Mouse (Mus musculus) ES-Bruce4 (cell line): ENCODE measurements around the gene Cfi. TPM values are rescaled to one million over a fixed set of nuclear protein-coding genes. Genes with fewer than 3 reads are reported as not detected.

ENCODE experiments used
- H3K27ac ChIP-seq: 2 replicates; pipeline ENCODE4 v1.5.1; 2012; ENCODE audit warnings: low read length, inconsistent platforms; ENCODE audit not compliant: insufficient read depth
- H3K27me3 ChIP-seq: 2 replicates; pipeline ENCODE4 v1.6.1; 2012; ENCODE audit warnings: mild to moderate bottlenecking, low read length, inconsistent platforms; ENCODE audit not compliant: control insufficient read depth, poor library complexity, insufficient read depth, severe bottlenecking
- H3K36me3 ChIP-seq: 2 replicates; pipeline ENCODE4 v1.6.1; 2012; ENCODE audit warnings: inconsistent platforms, mild to moderate bottlenecking, low read length, moderate library complexity; ENCODE audit not compliant: control insufficient read depth, poor library complexity, insufficient read depth, severe bottlenecking
- H3K4me1 ChIP-seq: one replicate; pipeline ENCODE4 v1.8.1; 2011; ENCODE audit warnings: low read length; ENCODE audit not compliant: control insufficient read depth, insufficient read depth
- H3K4me3 ChIP-seq: 2 replicates; pipeline ENCODE4 v1.5.1; 2011; ENCODE audit warnings: low read depth, mild to moderate bottlenecking, low read length
- H3K9ac ChIP-seq: 2 replicates; pipeline ENCODE4 v1.6.1; 2012; ENCODE audit warnings: low read depth, mild to moderate bottlenecking, inconsistent platforms; ENCODE audit not compliant: poor library complexity, severe bottlenecking
- H3K9me3 ChIP-seq: replicated peaks from 2 replicates; pipeline ENCODE4 v1.6.1; 2012; ENCODE audit warnings: mild to moderate bottlenecking, low read length, inconsistent platforms; ENCODE audit not compliant: control insufficient read depth, poor library complexity, insufficient read depth, severe bottlenecking
- CTCF ChIP-seq: IDR thresholded peaks from one replicate; pipeline ENCODE4 v1.8.1; 2011; ENCODE audit warnings: low read depth, low read length
- EP300 ChIP-seq: IDR thresholded peaks from 2 replicates; pipeline ENCODE4 v1.6.1; 2011; ENCODE audit warnings: low read depth, low read length; ENCODE audit not compliant: insufficient read depth
- POLR2A ChIP-seq: IDR thresholded peaks from one replicate; pipeline ENCODE4 v1.8.1; 2011; ENCODE audit warnings: low read length; ENCODE audit not compliant: insufficient read depth
- polyA plus RNA-seq: library from polyadenylated mRNA; stranded (reverse); fragments of >200 nt; gene quantifications from 2 replicates; pipeline ENCODE4 v1.2.4, GENCODE M21; 2011; ENCODE audit warnings: low read depth; ENCODE audit not compliant: missing spikeins, insufficient read depth, insufficient read length

The Cfi gene
- polyA plus RNA-seq, 1 experiment = not detected

- TF ChIP-seq EP300 (no peak), CTCF (no peak), POLR2A (no peak)
- Histone ChIP-seq H3K4me1 (no peaks in the 10 kb centered on the region), H3K36me3 (no peaks in the 10 kb centered on the region), H3K9me3 (0 out of 2 replicates have a peak, but pooled peaks cover 2% of the 10 kb centered on the region), H3K27me3 (no peaks in the 10 kb centered on the region), H3K4me3 (peak overlapping the region; percentile 95), H3K27ac (no peak overlapping the region), H3K9ac (peak overlapping the region; percentile 84)
Observed at GRCm38 (mm10) chr3:129879131-129879757, 43.6 kb downstream of the Cfi start.

- no peak overlapping the region for H3K9ac ChIP-seq
- no peak overlapping the region for H3K4me3 ChIP-seq
- no peak overlapping the region for H3K27ac ChIP-seq
- no peaks in the 10 kb centered on the region for H3K27me3 ChIP-seq
- TF ChIP-seq CTCF (no peak), POLR2A (no peak), EP300 (no peak)
- H3K36me3 ChIP-seq = no peaks in the 10 kb centered on the region
- 0 out of 2 replicates have a peak, but pooled peaks cover 2% of the 10 kb centered on the region for H3K9me3 ChIP-seq
- no peaks in the 10 kb centered on the region for H3K4me1 ChIP-seq
Observed at GRCm38 (mm10) chr3:129879913-129880312, 44.2 kb downstream of the Cfi start.

GRCm38 (mm10) chr3:129880925-129881593 is 45.4 kb downstream of the Cfi start:
- Histone ChIP-seq H3K4me3 (no peak overlapping the region), H3K36me3 (no peaks in the 10 kb centered on the region), H3K9me3 (no peaks in the 10 kb centered on the region), H3K27me3 (no peaks in the 10 kb centered on the region), H3K27ac (no peak overlapping the region), H3K4me1 (peaks cover 1% of the 10 kb centered on the region), H3K9ac (no peak overlapping the region)
- TF ChIP-seq EP300 (no peak), POLR2A (no peak), CTCF (no peak)

- TF ChIP-seq CTCF (no peak), POLR2A (no peak), EP300 (no peak)
- peaks cover 1% of the 10 kb centered on the region for H3K4me1 ChIP-seq
- H3K27me3 ChIP-seq = no peaks in the 10 kb centered on the region
- no peak overlapping the region for H3K4me3 ChIP-seq
- H3K9ac ChIP-seq = no peak overlapping the region
- H3K9me3 ChIP-seq = no peaks in the 10 kb centered on the region
- no peaks in the 10 kb centered on the region; the same call in 1 of the 2 replicates for H3K36me3 ChIP-seq
- no peak overlapping the region for H3K27ac ChIP-seq
Observed at GRCm38 (mm10) chr3:129885577-129885976, 49.9 kb downstream of the Cfi start.

GRCm38 (mm10) chr3:129886430-129886829 is 50.7 kb downstream of the Cfi start:
- TF ChIP-seq POLR2A (no peak), CTCF (no peak), EP300 (no peak)
- Histone ChIP-seq H3K9me3 (no peaks in the 10 kb centered on the region), H3K9ac (no peak overlapping the region)

More at GRCm38 (mm10) chr3:129886430-129886829, 50.7 kb downstream of the Cfi start:
- Histone ChIP-seq H3K4me1 (peaks cover 1% of the 10 kb centered on the region), H3K27me3 (no peaks in the 10 kb centered on the region), H3K27ac (no peak overlapping the region), H3K4me3 (no peak overlapping the region), H3K36me3 (no peaks in the 10 kb centered on the region; the same call in 1 of the 2 replicates)
